Mouse (Mus musculus) kidney, adult 2 months (tissue): ENCODE measurements around the gene Pknox2.

Experiments
- CTCF ChIP-seq: fragments of 200-500 bp; conservative IDR thresholded peaks from 2 replicates; pipeline ENCODE4 v1.5.1; 2011; ENCODE audit warnings: low read depth, mild to moderate bottlenecking, control low read depth, low read length, moderate library complexity, mixed read lengths; ENCODE audit not compliant: insufficient read depth, insufficient read length
- POLR2A ChIP-seq: fragments of 200-500 bp; IDR thresholded peaks from one replicate; pipeline ENCODE4 v1.6.1; 2011; ENCODE audit warnings: low read depth, low read length, control low read depth

DNA sequence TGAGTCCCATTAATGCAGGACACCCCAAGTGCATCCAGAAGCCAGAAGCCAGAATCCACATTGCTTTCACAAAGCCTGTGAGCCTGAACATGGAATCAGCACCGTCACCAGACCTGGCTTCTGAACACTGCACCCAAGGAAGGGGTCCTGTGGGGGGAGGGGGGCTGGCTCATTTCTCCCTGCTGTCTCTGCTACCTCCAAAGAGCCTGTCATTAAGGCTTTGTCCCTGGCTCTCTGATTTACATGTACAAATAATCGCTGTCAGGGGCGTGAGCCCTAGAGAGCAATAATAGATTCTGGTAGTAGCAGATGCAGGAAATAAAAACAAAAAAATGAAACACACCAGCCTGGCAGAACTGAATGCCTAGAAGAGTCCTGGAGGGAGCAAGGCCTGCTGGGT, 121.3 kb downstream of the Pknox2 start:
- TF ChIP-seq CTCF (no peak), POLR2A (no peak)
